Mouse (Mus musculus) retina, adult 2 months (tissue): ENCODE results near the gene Rundc3a.

Source experiments
- DNase-seq: peaks from one replicate; pipeline ENCODE4 v3.0.0-alpha.2; 2012; ENCODE audit warnings: low read depth, low spot score

Gene Rundc3a

GRCm38 (mm10) chr11:102433866-102434265 lies 40.7 kb downstream of the Rundc3a start:
- DNase-seq: no peak

GRCm38 (mm10) chr11:102434406-102434805 lies 41.2 kb downstream of the Rundc3a start:
- DNase-seq: peak; percentile 74

- no peak for DNase-seq
Observed at GRCm38 (mm10) chr11:102434816-102435705, 41.9 kb downstream of the Rundc3a start.

- no peak for DNase-seq
Observed at GRCm38 (mm10) chr11:102435754-102436470, 42.7 kb downstream of the Rundc3a start.

GRCm38 (mm10) chr11:102436471-102436790 lies 43.2 kb downstream of the Rundc3a start:
- no peak for DNase-seq

GRCm38 (mm10) chr11:102437120-102438061 lies 44.2 kb downstream of the Rundc3a start:
- no peak for DNase-seq

- no peak for DNase-seq
Observed at GRCm38 (mm10) chr11:102438212-102439092, 45.2 kb downstream of the Rundc3a start.

- no peak for DNase-seq
Observed at GRCm38 (mm10) chr11:102439093-102440082, 46.2 kb downstream of the Rundc3a start.

- no peak for DNase-seq
Observed at GRCm38 (mm10) chr11:102440255-102440654, 47.1 kb downstream of the Rundc3a start.

GRCm38 (mm10) chr11:102441434-102441833 lies 48.2 kb downstream of the Rundc3a start:
- DNase-seq: no peak

GRCm38 (mm10) chr11:102442089-102442488 lies 48.9 kb downstream of the Rundc3a start:
- DNase-seq: no peak

- DNase-seq: no peak
Observed at GRCm38 (mm10) chr11:102443740-102444139, 50.5 kb downstream of the Rundc3a start.

- DNase-seq: no peak
Observed at GRCm38 (mm10) chr11:102444321-102444720, 51.1 kb downstream of the Rundc3a start.

- no peak for DNase-seq
Observed at GRCm38 (mm10) chr11:102444781-102445180, 51.6 kb downstream of the Rundc3a start.

- DNase-seq: no peak
Observed at GRCm38 (mm10) chr11:102445264-102445890, 52.2 kb downstream of the Rundc3a start.

GRCm38 (mm10) chr11:102445891-102446361 lies 52.7 kb downstream of the Rundc3a start:
- DNase-seq: no peak

- DNase-seq: no peak
Observed at GRCm38 (mm10) chr11:102446581-102447461, 53.6 kb downstream of the Rundc3a start.

- no peak for DNase-seq
Observed at GRCm38 (mm10) chr11:102447497-102447896, 54.3 kb downstream of the Rundc3a start, which contains the start of gene Fam171a2. Gene Fam171a2, minus strand, starts transcription at chr11:102447682.
